Mouse (Mus musculus): ENCODE measurements at regions not wholly inside any gene's neighbourhood (a gene's known extent, or its start where the extent isn't known, plus 50 kb on each side); places are given as distances from the start of the nearest gene placed in this dataset.

GRCm38 (mm10) chr2:19714025-19714424 is 56.5 kb downstream of the Otud1 start:
- ATAC-seq, result no peak
- Histone ChIP-seq H3K36me3 (ENCODE audit: control insufficient read depth, insufficient read depth, low read length) (no peaks in the 10 kb centered on the region), H3K4me2 (ENCODE audit: low read depth, low read length) (no peak overlapping the region), H3K9ac (ENCODE audit: low read depth, low read length) (no peak overlapping the region), H3K27me3 (replicated peaks; ENCODE audit: control insufficient read depth, insufficient read depth, low read length) (no peaks in the 10 kb centered on the region), H3K9me3 (ENCODE audit: control insufficient read depth, low read length) (no peaks in the 10 kb centered on the region), H3K4me3 (ENCODE audit: low read length) (no peak overlapping the region), H3K27ac (ENCODE audit: low read length) (no peak overlapping the region), H3K4me1 (ENCODE audit: control insufficient read depth, insufficient read depth, low read length) (no peaks in the 10 kb centered on the region)
- WGBS, result 66% methylated on average over 3 of the region's 3 CpGs

GRCm38 (mm10) chr2:19715564-19716238 is 58.1 kb downstream of the Otud1 start:
- peak overlapping the region; percentile 33; the same call in 1 of the 2 replicates for H3K4me2 ChIP-seq (ENCODE audit: low read depth, low read length)
- H3K9ac ChIP-seq (ENCODE audit: low read depth, low read length), result no peak overlapping the region
- peak overlapping the region; percentile 20 for H3K4me3 ChIP-seq (ENCODE audit: low read length)
- WGBS, result 11% methylated on average over 11 of the region's 11 CpGs
- no peak overlapping the region for H3K27ac ChIP-seq (ENCODE audit: low read length)
- peak; percentile 83 for ATAC-seq
- H3K27me3 ChIP-seq (replicated peaks; ENCODE audit: control insufficient read depth, insufficient read depth, low read length), result no peaks in the 10 kb centered on the region
- H3K36me3 ChIP-seq (ENCODE audit: control insufficient read depth, insufficient read depth, low read length), result no peaks in the 10 kb centered on the region
- no peaks in the 10 kb centered on the region for H3K9me3 ChIP-seq (ENCODE audit: control insufficient read depth, low read length)
- no peaks in the 10 kb centered on the region for H3K4me1 ChIP-seq (ENCODE audit: control insufficient read depth, insufficient read depth, low read length)

GRCm38 (mm10) chr2:19716388-19716787 is 58.8 kb downstream of the Otud1 start:
- WGBS, result 87% methylated on average over 5 of the region's 5 CpGs
- no peak overlapping the region for H3K4me3 ChIP-seq (ENCODE audit: low read length)
- no peak overlapping the region for H3K4me2 ChIP-seq (ENCODE audit: low read depth, low read length)
- H3K9ac ChIP-seq (ENCODE audit: low read depth, low read length), result no peak overlapping the region
- H3K36me3 ChIP-seq (ENCODE audit: control insufficient read depth, insufficient read depth, low read length), result no peaks in the 10 kb centered on the region
- no peaks in the 10 kb centered on the region for H3K27me3 ChIP-seq (replicated peaks; ENCODE audit: control insufficient read depth, insufficient read depth, low read length)
- ATAC-seq, result no peak
- no peak overlapping the region for H3K27ac ChIP-seq (ENCODE audit: low read length)
- no peaks in the 10 kb centered on the region for H3K4me1 ChIP-seq (ENCODE audit: control insufficient read depth, insufficient read depth, low read length)
- no peaks in the 10 kb centered on the region for H3K9me3 ChIP-seq (ENCODE audit: control insufficient read depth, low read length)

- WGBS, result 74% methylated on average over 6 of the region's 6 CpGs
- ATAC-seq, result no peak
- Histone ChIP-seq H3K36me3 (ENCODE audit: control insufficient read depth, insufficient read depth, low read length) (no peaks in the 10 kb centered on the region), H3K4me3 (ENCODE audit: low read length) (no peak overlapping the region), H3K4me1 (ENCODE audit: control insufficient read depth, insufficient read depth, low read length) (no peaks in the 10 kb centered on the region), H3K27me3 (replicated peaks; ENCODE audit: control insufficient read depth, insufficient read depth, low read length) (no peaks in the 10 kb centered on the region), H3K4me2 (ENCODE audit: low read depth, low read length) (no peak overlapping the region), H3K9me3 (ENCODE audit: control insufficient read depth, low read length) (no peaks in the 10 kb centered on the region), H3K27ac (ENCODE audit: low read length) (no peak overlapping the region), H3K9ac (ENCODE audit: low read depth, low read length) (no peak overlapping the region)
Measured at GRCm38 (mm10) chr2:19726085-19726484, 68.5 kb downstream of the Otud1 start.

GRCm38 (mm10) chr2:19726904-19727303 is 69.4 kb downstream of the Otud1 start:
- no peak for ATAC-seq
- H3K27ac ChIP-seq (ENCODE audit: low read length), result no peak overlapping the region
- no peaks in the 10 kb centered on the region for H3K36me3 ChIP-seq (ENCODE audit: control insufficient read depth, insufficient read depth, low read length)
- no peak overlapping the region for H3K9ac ChIP-seq (ENCODE audit: low read depth, low read length)
- no peak overlapping the region for H3K4me3 ChIP-seq (ENCODE audit: low read length)
- 13% methylated on average over 9 of the region's 9 CpGs for WGBS
- no peak overlapping the region for H3K4me2 ChIP-seq (ENCODE audit: low read depth, low read length)
- H3K27me3 ChIP-seq (replicated peaks; ENCODE audit: control insufficient read depth, insufficient read depth, low read length), result no peaks in the 10 kb centered on the region
- no peaks in the 10 kb centered on the region for H3K4me1 ChIP-seq (ENCODE audit: control insufficient read depth, insufficient read depth, low read length)
- H3K9me3 ChIP-seq (ENCODE audit: control insufficient read depth, low read length), result no peaks in the 10 kb centered on the region

GRCm38 (mm10) chr2:19732922-19733859 is 75.6 kb downstream of the Otud1 start:
- H3K4me1 ChIP-seq (ENCODE audit: control insufficient read depth, insufficient read depth, low read length), result no peaks in the 10 kb centered on the region
- H3K4me3 ChIP-seq (ENCODE audit: low read length), result no peak overlapping the region
- H3K4me2 ChIP-seq (ENCODE audit: low read depth, low read length), result no peak overlapping the region
- H3K27me3 ChIP-seq (replicated peaks; ENCODE audit: control insufficient read depth, insufficient read depth, low read length), result no peaks in the 10 kb centered on the region
- no peaks in the 10 kb centered on the region for H3K9me3 ChIP-seq (ENCODE audit: control insufficient read depth, low read length)
- ATAC-seq, result no peak
- no peak overlapping the region for H3K27ac ChIP-seq (ENCODE audit: low read length)
- H3K36me3 ChIP-seq (ENCODE audit: control insufficient read depth, insufficient read depth, low read length), result no peaks in the 10 kb centered on the region
- 58% methylated on average over 12 of the region's 12 CpGs for WGBS
- H3K9ac ChIP-seq (ENCODE audit: low read depth, low read length), result no peak overlapping the region

- 72% methylated on average over 12 of the region's 12 CpGs for WGBS
Measured at GRCm38 (mm10) chr2:19734164-19734870, 76.8 kb downstream of the Otud1 start.

GRCm38 (mm10) chr2:19741508-19741907 is 84.0 kb downstream of the Otud1 start:
- no peaks in the 10 kb centered on the region for H3K27me3 ChIP-seq (replicated peaks; ENCODE audit: control insufficient read depth, insufficient read depth, low read length)
- H3K4me3 ChIP-seq (ENCODE audit: low read length), result no peak overlapping the region
- no peaks in the 10 kb centered on the region for H3K36me3 ChIP-seq (ENCODE audit: control insufficient read depth, insufficient read depth, low read length)
- no peaks in the 10 kb centered on the region for H3K9me3 ChIP-seq (ENCODE audit: control insufficient read depth, low read length)
- no peak for ATAC-seq
- H3K27ac ChIP-seq (ENCODE audit: low read length), result no peak overlapping the region
- no peak overlapping the region for H3K9ac ChIP-seq (ENCODE audit: low read depth, low read length)
- H3K4me2 ChIP-seq (ENCODE audit: low read depth, low read length), result no peak overlapping the region
- no peaks in the 10 kb centered on the region for H3K4me1 ChIP-seq (ENCODE audit: control insufficient read depth, insufficient read depth, low read length)

More at GRCm38 (mm10) chr2:19734164-19734870, 76.8 kb downstream of the Otud1 start:
- H3K36me3 ChIP-seq (ENCODE audit: control insufficient read depth, insufficient read depth, low read length), result no peaks in the 10 kb centered on the region
- no peak overlapping the region for H3K4me3 ChIP-seq (ENCODE audit: low read length)
- no peak overlapping the region for H3K27ac ChIP-seq (ENCODE audit: low read length)
- H3K4me2 ChIP-seq (ENCODE audit: low read depth, low read length), result no peak overlapping the region
- H3K9ac ChIP-seq (ENCODE audit: low read depth, low read length), result no peak overlapping the region
- no peak for ATAC-seq
- H3K27me3 ChIP-seq (replicated peaks; ENCODE audit: control insufficient read depth, insufficient read depth, low read length), result no peaks in the 10 kb centered on the region
- H3K4me1 ChIP-seq (ENCODE audit: control insufficient read depth, insufficient read depth, low read length), result no peaks in the 10 kb centered on the region
- H3K9me3 ChIP-seq (ENCODE audit: control insufficient read depth, low read length), result no peaks in the 10 kb centered on the region

GRCm38 (mm10) chr2:19743467-19743866 is 85.9 kb downstream of the Otud1 start:
- ATAC-seq, result no peak
- Histone ChIP-seq H3K9ac (ENCODE audit: low read depth, low read length) (no peak overlapping the region), H3K4me2 (ENCODE audit: low read depth, low read length) (no peak overlapping the region), H3K9me3 (ENCODE audit: control insufficient read depth, low read length) (no peaks in the 10 kb centered on the region), H3K4me1 (ENCODE audit: control insufficient read depth, insufficient read depth, low read length) (no peaks in the 10 kb centered on the region), H3K27me3 (replicated peaks; ENCODE audit: control insufficient read depth, insufficient read depth, low read length) (no peaks in the 10 kb centered on the region), H3K27ac (ENCODE audit: low read length) (no peak overlapping the region), H3K4me3 (ENCODE audit: low read length) (no peak overlapping the region), H3K36me3 (ENCODE audit: control insufficient read depth, insufficient read depth, low read length) (no peaks in the 10 kb centered on the region)
- WGBS, result 64% methylated on average over 4 of the region's 4 CpGs
